Mouse (Mus musculus): ENCODE results near the gene Coq7.

Coq7 gene

DNA sequence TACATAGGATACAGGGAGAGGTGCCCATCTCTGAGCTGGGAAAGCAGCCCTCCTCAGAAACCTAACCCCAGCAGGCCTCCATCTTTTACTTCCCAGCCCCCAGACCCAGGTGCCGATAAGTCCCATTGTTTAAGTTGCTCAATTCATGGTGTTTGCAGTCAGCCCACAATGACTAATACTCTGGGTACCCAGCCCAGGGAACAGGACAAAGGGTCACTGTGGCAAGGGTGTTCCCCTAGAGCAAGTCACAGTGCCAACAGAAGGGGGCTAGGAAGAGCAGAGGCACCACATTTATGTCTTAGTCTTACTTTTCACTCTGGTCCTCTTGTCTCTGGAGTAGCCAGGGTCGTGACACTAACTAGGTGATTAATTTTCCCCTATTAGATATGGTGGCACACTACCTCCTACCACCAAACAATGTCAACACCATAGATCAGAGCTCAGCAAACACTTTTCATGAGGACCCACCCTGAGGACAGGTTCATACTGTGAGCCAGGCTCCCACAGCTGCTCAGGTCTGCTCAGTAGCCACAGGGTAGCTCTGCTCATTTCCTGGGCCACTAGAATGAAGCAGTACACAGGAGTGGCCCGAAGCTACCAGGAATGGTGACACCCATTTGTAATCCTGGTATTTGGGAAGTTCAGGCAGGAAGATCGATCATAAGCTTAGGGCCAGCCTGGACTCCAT lies 38.1 kb downstream of the Coq7 start:
- DNase-seq (ENCODE audit: low spot score), result no peak

- no peak for DNase-seq (ENCODE audit: low spot score)
Observed at GRCm38 (mm10) chr7:118493892-118494291, 39.3 kb downstream of the Coq7 start.

DNA sequence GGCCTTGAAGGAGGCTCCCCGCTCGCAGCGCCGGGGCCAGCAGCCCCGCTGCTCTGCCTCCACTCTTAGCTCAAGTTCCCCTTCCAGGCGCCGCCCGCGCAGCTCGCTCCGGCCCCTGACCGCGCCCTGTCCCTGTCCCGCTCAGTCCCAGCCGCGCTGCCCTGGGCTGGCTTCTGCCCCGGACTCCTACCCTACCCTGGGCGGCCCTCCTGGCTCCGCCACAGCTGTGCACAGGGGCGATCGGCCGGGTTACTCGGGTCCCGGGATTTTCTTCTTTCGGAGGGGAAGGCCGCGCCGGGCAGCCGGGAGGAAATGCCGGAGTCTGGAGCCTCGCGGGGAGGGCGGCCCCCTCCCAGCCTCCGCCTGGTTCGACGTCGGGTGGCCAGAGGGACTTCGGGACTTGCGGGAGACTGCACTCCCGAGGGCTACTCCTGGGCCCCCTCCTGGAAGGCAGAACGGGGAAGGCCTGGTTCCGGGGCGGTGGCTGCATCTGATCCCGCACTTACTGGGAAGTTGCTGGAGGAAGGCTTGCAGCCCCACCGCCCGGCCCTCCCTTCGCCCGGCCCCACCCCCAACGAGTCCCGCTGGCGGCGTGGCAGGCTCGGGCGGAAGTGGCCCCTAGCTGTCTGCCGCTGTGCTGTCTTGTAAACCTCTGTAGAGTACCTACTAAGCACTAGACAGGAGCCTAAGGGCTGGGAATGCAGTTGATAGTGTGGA lies 41.6 kb downstream of the Coq7 start, which contains the start of gene Itpripl2:
Gene Itpripl2 (minus strand): TSS at position 545 of the 717 bp plus-strand sequence.
- peak; percentile 63 for DNase-seq (ENCODE audit: low spot score)

DNA sequence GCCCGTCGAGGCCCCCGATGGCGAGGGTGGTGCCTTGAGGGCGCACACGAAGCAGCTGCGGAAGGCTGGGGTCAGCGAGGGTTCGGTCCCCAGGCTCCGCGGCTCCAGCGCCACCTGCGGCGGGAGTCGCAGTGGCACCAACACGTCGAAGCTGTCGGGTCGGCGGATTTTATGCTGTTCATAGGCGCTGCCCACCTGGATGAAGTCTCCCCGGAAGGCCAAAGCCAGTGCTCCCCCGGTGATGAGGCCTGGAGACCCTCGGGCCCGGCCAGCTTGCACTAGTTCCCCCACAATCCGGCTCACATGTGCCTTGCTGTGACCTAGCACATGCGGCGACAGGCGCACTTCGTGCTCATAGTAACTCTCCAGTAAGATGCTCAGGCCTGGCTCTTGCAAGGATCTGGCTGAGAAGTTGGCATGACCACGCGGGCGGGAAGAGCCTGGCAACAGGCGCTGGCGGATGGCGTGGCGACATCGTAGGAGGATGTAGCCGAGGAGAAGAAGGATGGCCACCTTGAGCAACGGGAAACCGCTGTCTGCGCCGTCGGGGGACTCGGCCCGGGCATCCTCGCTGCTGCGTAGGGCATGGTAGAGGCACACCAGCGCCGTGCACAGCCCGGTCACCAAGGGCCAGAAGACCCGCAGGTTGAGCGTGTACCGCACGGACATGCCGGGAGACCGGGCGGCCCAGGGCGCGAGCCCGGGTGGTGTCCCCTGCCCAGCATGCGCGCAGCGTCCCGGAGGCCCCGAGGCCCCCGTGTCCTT lies 42.3 kb downstream of the Coq7 start:
- no peak for DNase-seq (ENCODE audit: low spot score)

DNA sequence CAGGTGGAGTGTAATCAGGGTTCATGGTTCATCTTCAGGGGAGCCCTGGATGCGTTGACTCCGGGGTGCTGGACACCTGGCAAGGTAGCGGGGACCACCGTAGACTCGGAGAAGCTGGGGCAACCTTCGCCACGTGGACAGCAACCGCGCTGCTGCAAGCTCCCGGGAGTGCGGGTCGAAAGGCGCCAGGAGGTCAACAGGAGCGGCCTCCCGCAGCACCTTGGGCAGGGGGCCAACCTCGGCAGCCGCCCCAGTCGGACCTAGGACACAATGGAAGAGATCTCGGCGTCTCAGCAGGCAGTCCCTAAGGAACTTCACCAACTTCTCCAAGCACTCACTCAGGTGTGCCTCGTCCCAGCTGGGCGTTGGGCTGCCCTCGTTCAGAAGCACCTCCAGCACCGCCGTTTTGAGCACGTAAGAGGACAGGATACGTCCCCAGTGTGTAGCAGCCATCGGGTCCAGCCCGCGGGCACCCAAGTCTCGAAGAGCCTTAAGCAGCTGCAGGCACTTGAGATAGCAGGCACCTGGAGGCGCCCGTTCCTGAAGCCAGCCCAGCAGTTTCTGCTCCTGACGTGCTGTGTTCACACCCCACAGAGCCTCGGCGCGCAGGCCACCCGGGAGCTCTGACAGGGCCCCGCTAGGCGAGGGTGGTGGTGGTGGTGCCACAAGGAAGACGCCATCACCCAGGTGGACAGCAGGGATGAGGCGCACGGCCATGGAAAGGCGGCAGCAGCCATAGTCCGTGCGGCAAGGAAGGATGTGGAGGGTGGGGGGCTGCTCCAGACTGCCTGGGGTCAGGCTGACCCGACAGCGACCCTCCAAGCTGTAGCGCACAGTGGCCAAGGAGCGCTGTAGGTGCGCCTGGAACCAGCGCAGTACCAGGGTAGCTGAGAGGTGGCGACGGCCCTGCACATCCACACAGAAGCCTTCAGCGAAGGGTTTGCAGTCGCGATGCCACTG lies 43.2 kb downstream of the Coq7 start:
- no peak for DNase-seq (ENCODE audit: low spot score)

DNA sequence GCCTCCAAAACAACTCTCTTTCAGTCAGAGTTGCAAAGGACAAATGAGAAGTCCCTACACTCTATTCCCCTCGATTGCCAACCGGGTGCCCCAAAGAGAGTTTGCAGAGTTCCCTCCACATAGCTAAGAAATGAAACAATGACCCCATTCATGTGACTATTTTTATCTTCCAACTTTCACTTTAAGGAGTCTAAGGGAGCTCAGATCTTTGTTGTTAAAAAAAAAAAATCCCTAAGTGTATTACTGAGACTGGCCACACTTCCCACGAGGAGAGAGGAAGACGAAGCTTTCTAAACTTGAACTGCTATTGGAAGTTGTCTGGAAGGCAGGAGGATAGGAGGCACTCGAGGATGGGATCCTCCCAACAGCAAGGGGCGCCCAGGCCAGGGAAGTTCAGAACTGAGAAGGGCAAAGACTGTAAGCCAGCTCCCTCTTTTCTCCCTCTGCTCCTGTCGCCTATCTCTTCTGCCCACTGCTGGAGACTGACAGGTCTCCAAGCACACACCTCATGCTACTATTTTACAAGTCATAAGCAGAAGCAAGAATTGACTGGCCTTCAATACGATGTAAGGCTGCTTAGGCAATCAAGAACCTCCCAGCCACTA lies 45.0 kb downstream of the Coq7 start:
- no peak for DNase-seq (ENCODE audit: low spot score)

DNA sequence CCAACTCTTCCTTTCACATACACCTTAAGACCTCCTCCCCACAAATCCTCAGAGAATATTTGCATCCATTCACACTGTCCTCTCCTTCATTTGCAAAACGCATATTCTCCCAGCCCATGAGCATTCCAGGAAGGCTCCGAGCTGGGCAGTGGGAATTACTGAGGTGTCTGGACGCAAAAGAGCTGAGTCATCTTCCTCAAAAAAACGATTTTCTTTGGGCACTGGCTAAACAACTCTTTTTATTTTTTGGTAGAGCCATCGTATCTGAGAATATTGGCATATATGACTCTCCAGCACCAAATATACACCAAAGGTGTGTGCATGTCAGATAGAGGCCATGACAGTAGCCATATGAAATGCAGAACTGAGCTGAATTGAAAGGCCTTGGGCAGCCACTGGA lies 46.2 kb downstream of the Coq7 start:
- DNase-seq (ENCODE audit: low spot score), result no peak

GRCm38 (mm10) chr7:118483996-118484395 lies 49.2 kb downstream of the Coq7 start:
- no peak for DNase-seq (ENCODE audit: low spot score)

DNA sequence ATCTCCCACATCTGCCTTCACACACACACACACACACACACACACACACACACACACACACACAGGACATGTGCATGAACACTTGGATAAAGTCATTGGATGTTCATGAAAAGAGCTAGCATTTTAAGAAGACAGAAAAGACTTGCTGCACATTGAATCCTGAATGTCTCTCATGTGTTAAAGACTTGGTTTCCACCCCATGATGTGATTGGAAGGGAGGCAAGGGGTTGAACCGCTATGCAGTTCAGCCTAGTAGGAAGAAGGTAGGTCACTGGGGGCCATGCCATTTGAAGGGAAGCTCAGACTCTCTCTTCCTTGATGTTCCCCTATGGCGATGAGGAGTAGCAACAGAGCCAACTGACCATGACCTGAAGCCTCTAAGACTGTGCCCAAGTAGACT lies 51.2 kb downstream of the Coq7 start:
- no peak for DNase-seq (ENCODE audit: low spot score)

DNA sequence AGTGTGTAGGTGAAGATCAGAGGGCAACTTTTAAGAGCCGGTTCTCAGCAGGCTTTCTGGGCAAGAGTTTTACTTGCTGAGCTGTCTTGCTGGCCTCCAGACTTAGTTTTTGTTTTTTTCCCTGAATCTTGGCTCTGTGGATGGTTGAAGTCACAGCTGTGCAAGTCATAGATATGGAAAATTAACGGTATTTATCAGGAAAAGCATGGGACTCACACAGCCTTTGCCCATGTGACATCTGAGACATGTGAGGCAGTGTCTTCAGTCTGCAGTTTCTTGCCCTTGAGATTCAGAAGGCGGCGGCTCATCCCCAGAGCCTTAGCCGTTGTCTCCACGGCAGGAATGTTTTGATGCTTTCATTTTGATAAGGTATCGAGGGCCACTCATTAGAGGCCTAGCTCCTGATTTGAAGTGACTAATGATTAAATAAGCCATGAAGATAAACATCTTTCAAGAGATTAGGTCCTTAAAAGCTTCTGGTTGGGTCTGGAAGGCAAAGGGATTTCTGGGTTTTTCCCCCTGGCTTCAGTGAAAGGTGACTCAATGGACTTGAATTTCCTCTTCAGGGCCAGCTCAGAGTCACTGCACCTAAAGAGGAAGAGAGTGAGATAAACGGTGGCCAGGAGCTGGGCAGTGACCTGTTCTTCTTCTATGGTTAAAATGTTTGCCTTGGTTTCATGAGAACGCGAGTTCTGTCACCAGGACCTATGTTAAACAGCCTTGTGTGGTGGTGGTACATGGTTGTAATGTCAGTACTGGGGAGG lies 51.9 kb downstream of the Coq7 start:
- no peak for DNase-seq (ENCODE audit: low spot score)

GRCm38 (mm10) chr7:118480160-118480709 lies 52.9 kb downstream of the Coq7 start:
- no peak for DNase-seq (ENCODE audit: low spot score)

DNA sequence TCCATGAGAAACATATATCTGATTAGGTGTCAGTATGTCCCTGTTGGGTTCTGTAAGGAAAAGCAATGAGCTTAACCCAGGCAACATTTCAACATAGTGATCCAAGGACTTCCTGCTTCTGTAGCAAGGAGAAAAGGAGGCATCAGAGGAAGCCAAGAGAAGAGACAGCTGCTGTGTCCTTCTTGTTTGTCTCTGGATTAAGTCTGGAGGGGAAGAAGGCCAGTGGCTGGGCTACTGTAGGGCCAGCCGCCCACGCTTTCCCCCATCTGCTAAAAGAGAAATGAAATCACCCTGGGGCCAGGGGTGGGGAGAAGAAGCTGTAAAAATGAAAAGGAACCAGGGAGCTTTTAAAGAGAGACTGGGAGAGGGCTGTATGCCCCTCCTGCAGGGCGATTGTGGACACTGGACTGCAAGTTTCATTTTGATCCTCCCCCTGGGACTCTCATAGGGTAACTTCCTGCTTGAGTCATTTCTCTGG lies 54.3 kb downstream of the Coq7 start:
- peak; percentile 34 for DNase-seq (ENCODE audit: low spot score)

- no peak for DNase-seq (ENCODE audit: low spot score)
Observed at GRCm38 (mm10) chr7:118476428-118476827, 56.7 kb downstream of the Coq7 start.

- DNase-seq (ENCODE audit: low spot score), result no peak
Observed at GRCm38 (mm10) chr7:118475008-118475705, 58.0 kb downstream of the Coq7 start.

GRCm38 (mm10) chr7:118472886-118473285 lies 60.3 kb downstream of the Coq7 start:
- no peak for DNase-seq (ENCODE audit: low spot score)

- DNase-seq (ENCODE audit: low spot score), result no peak
Observed at GRCm38 (mm10) chr7:118468060-118468459, 65.1 kb downstream of the Coq7 start.

GRCm38 (mm10) chr7:118464432-118464831 lies 68.7 kb downstream of the Coq7 start:
- no peak for DNase-seq (ENCODE audit: low spot score)

DNA sequence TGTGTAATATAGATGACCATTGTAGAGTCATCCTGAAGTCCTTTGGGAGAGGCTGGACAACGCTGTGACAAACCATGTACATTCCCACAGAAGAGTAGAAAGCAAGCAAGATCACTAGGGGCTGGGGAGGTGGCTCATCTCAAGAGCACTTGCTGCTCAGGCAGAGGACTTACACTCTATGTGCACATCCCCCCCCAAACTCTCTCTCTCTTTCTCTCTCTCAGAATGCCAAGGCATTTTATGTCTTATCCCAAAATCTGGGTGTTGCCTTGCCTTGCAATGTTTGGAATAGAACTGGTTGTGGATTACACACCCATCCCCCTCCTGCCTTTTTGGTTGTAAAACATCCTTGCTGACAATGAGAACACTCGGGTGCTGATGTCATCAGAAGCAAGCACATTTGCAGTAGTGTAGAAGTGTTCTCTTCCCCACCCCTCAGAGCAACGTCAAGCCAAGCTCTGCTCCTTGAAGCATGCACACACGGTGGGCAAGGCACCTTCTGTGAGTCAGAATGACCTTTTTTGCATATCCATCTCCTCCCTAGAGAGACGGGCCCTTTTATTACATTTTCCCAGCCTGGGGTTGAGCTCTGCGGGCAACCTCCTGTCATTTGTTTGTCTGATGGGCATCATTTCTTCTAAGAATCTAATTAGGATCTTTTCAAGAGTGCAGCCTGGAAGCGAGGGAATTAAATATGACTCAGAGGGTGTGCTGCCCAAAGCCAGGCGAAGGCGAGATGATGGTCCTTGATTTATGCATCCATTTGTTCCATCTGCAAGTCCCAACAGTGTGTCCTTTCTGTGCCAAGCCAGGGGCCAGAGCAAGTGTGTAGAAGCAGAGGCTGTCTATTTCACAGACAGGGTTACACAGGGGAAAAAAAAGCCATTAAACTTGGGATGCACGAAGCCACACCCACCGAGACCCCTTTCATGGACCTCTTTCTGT lies 70.1 kb downstream of the Coq7 start:
- no peak for DNase-seq (ENCODE audit: low spot score)
